Mouse (Mus musculus): ENCODE data around the gene Eif3g.

Eif3g gene

GRCm38 (mm10) chr9:20862225-20862624 lies 36.2 kb downstream of the Eif3g start:
- DNase-seq (ENCODE audit: low spot score in 2 of 2) = no peak

- no peak for DNase-seq (ENCODE audit: low spot score in 2 of 2)
Observed at GRCm38 (mm10) chr9:20861821-20862220, 36.6 kb downstream of the Eif3g start.

DNA sequence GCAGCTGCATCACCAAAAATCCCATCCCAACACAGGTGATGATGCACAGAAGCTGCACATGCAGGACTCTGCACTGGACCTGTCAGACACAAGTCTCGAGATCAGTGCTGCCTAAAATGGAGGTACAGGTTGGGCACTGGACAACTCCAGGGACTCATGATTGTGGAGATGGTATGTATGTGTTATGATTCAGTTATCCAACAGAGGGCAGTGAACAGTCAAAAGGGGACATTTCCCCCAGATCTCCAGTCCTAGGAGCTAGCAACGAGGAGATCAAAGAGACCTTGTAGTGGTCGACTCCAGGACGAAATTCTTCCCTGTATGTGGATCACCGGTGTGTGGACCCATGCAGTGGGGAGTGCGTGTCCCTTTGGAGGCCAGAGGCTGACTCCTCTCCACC lies 38.5 kb downstream of the Eif3g start:
- no peak for DNase-seq (ENCODE audit: low spot score in 2 of 2)

DNA sequence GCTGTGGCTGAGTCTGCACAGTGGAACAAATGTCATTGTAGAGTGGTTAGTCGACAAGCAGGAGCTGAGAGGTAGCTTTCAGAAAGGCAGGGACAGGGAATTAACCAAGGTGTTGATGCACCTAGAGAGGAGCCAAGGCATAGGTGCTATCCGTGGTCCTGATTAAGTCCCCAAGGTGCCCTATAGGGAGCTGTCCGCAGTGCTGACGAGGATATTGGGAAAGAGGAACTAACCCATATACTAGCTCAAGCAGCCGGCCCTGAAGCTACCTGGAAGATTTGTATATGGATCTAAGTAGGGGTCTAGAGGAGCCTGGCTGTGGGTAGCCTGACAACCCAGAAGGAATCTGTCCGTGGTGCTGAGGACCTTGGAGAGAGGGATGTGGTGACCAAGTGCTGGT lies 41.3 kb downstream of the Eif3g start:
- no peak for DNase-seq (ENCODE audit: low spot score in 2 of 2)

- DNase-seq (ENCODE audit: low spot score in 2 of 2) = no peak
Observed at GRCm38 (mm10) chr9:20850179-20850578, 48.2 kb downstream of the Eif3g start.
